Mouse (Mus musculus) midbrain, embryonic 16.5 days (tissue): ENCODE results near the gene Tmem30c. TPM values are rescaled to one million over a fixed set of nuclear protein-coding genes. Genes with fewer than 3 reads are reported as not detected.

Source experiments
- ATAC-seq: fragments of 200-750 bp; cut with Nextera tagmentation; 2 replicates; pipeline ENCODE4 v1.8.0; 2017; ENCODE audit warnings: moderate TSS enrichment
- H3K27ac ChIP-seq: fragments of 300-500 bp; sonication (generic); 2 replicates; pipeline ENCODE4 v1.5.1; 2014; ENCODE audit warnings: mild to moderate bottlenecking, low read length, mixed read lengths
- H3K27me3 ChIP-seq: fragments of 300-500 bp; sonication (generic); 2 replicates; pipeline ENCODE4 v1.6.1; 2014; ENCODE audit warnings: low read depth, low read length, mixed read lengths; ENCODE audit not compliant: control insufficient read depth, insufficient read depth
- H3K36me3 ChIP-seq: fragments of 300-500 bp; sonication (generic); 2 replicates; pipeline ENCODE4 v1.6.1; 2014; ENCODE audit warnings: mild to moderate bottlenecking, low read length, moderate library complexity, mixed read lengths; ENCODE audit not compliant: control insufficient read depth, insufficient read depth
- H3K4me1 ChIP-seq: fragments of 300-500 bp; sonication (generic); 2 replicates; pipeline ENCODE4 v1.6.1; 2014; ENCODE audit warnings: mild to moderate bottlenecking, low read length, mixed read lengths; ENCODE audit not compliant: control insufficient read depth, insufficient read depth
- H3K4me2 ChIP-seq: fragments of 300-500 bp; sonication (generic); 2 replicates; pipeline ENCODE4 v1.6.1; 2014; ENCODE audit warnings: mild to moderate bottlenecking, low read length, mixed read lengths
- H3K4me3 ChIP-seq: fragments of 300-500 bp; sonication (generic); 2 replicates; pipeline ENCODE4 v1.5.1; 2014; ENCODE audit warnings: low read depth, mild to moderate bottlenecking, low read length, moderate library complexity, mixed read lengths
- H3K9ac ChIP-seq: fragments of 300-500 bp; sonication (generic); 2 replicates; pipeline ENCODE4 v1.6.1; 2014; ENCODE audit warnings: low read depth, low read length, mixed read lengths
- H3K9me3 ChIP-seq: fragments of 300-500 bp; sonication (generic); replicated peaks from 2 replicates; pipeline ENCODE4 v1.6.1; 2014; ENCODE audit warnings: mild to moderate bottlenecking, low read length, mixed read lengths; ENCODE audit not compliant: control insufficient read depth, poor library complexity, severe bottlenecking
- WGBS: fragments of 180-500 bp; shearing (Covaris S2); extraction: QIAGEN DNeasy Blood & Tissue Kit; methylation state at CpG from one replicate; pipeline ENCODE4 v1.1.7; 2014; 5-methylcytosine and 5-hydroxymethylcytosine counted together
- polyA plus RNA-seq: library from polyadenylated mRNA; unstranded; fragments of >200 nt; fragmentation: Nextera tagmentation; extraction: Ambion mirVana; gene quantifications from 2 replicates; pipeline ENCODE4 v1.2.1, GENCODE M21; 2015

Gene Tmem30c
- polyA plus RNA-seq, 1 experiment from 2014 or later, result 0.63 TPM

- no peak overlapping the region for H3K4me3 ChIP-seq
- no peaks in the 10 kb centered on the region for H3K4me1 ChIP-seq
- no peaks in the 10 kb centered on the region for H3K9me3 ChIP-seq
- no peak overlapping the region for H3K27ac ChIP-seq
- no peaks in the 10 kb centered on the region for H3K27me3 ChIP-seq
- no peaks in the 10 kb centered on the region for H3K36me3 ChIP-seq
- no peak overlapping the region for H3K9ac ChIP-seq
- no peak overlapping the region for H3K4me2 ChIP-seq
- WGBS, result 91% methylated on average over 10 of the region's 12 CpGs
- ATAC-seq, result no peak
Measured at GRCm38 (mm10) chr16:57278976-57279626, 13.6 kb downstream of the Tmem30c start.

- ATAC-seq, result no peak
- H3K4me2 ChIP-seq, result no peak overlapping the region
- no peaks in the 10 kb centered on the region for H3K36me3 ChIP-seq
Measured at GRCm38 (mm10) chr16:57269751-57270150, 22.9 kb downstream of the Tmem30c start.

GRCm38 (mm10) chr16:57268058-57268841, 24.4 kb downstream of the Tmem30c start:
- H3K4me2 ChIP-seq, result no peak overlapping the region
- 89% methylated on average over 14 of the region's 14 CpGs for WGBS
- H3K4me1 ChIP-seq, result no peaks in the 10 kb centered on the region
- no peak overlapping the region for H3K9ac ChIP-seq
- no peaks in the 10 kb centered on the region; the same call in 1 of the 2 replicates for H3K9me3 ChIP-seq
- H3K27me3 ChIP-seq, result no peaks in the 10 kb centered on the region
- H3K36me3 ChIP-seq, result no peaks in the 10 kb centered on the region
- no peak for ATAC-seq
- H3K4me3 ChIP-seq, result no peak overlapping the region
- H3K27ac ChIP-seq, result no peak overlapping the region

More at GRCm38 (mm10) chr16:57269751-57270150, 22.9 kb downstream of the Tmem30c start:
- H3K9me3 ChIP-seq, result no peaks in the 10 kb centered on the region; the same call in 1 of the 2 replicates
- no peaks in the 10 kb centered on the region for H3K4me1 ChIP-seq
- H3K27me3 ChIP-seq, result no peaks in the 10 kb centered on the region
- H3K4me3 ChIP-seq, result no peak overlapping the region
- WGBS, result 89% methylated on average over 13 of the region's 13 CpGs
- no peak overlapping the region for H3K27ac ChIP-seq
- H3K9ac ChIP-seq, result no peak overlapping the region

- Histone ChIP-seq H3K4me1 (no peaks in the 10 kb centered on the region), H3K4me2 (no peak overlapping the region), H3K9ac (no peak overlapping the region), H3K27ac (no peak overlapping the region), H3K4me3 (no peak overlapping the region), H3K9me3 (no peaks in the 10 kb centered on the region; the same call in 1 of the 2 replicates), H3K27me3 (no peaks in the 10 kb centered on the region), H3K36me3 (no peaks in the 10 kb centered on the region)
- 21% methylated on average over 1 of the region's 1 CpGs for WGBS
- ATAC-seq, result no peak
Measured at GRCm38 (mm10) chr16:57267068-57267467, 25.6 kb downstream of the Tmem30c start.

- 81% methylated on average over 10 of the region's 10 CpGs for WGBS
- Histone ChIP-seq H3K27me3 (no peaks in the 10 kb centered on the region), H3K9me3 (no peaks in the 10 kb centered on the region; the same call in 1 of the 2 replicates), H3K4me1 (no peaks in the 10 kb centered on the region), H3K36me3 (no peaks in the 10 kb centered on the region), H3K9ac (no peak overlapping the region), H3K27ac (no peak overlapping the region), H3K4me3 (no peak overlapping the region), H3K4me2 (no peak overlapping the region)
- no peak for ATAC-seq
Measured at GRCm38 (mm10) chr16:57260152-57260551, 32.5 kb downstream of the Tmem30c start.

- Histone ChIP-seq H3K27me3 (no peaks in the 10 kb centered on the region), H3K9me3 (no peaks in the 10 kb centered on the region; the same call in 1 of the 2 replicates), H3K4me2 (no peak overlapping the region), H3K4me3 (no peak overlapping the region), H3K36me3 (no peaks in the 10 kb centered on the region), H3K9ac (no peak overlapping the region), H3K27ac (no peak overlapping the region), H3K4me1 (no peaks in the 10 kb centered on the region)
- 88% methylated on average over 13 of the region's 13 CpGs for WGBS
- no peak for ATAC-seq
Measured at GRCm38 (mm10) chr16:57259356-57260083, 33.1 kb downstream of the Tmem30c start.

GRCm38 (mm10) chr16:57251589-57252421, 40.9 kb downstream of the Tmem30c start:
- Histone ChIP-seq H3K4me3 (no peak overlapping the region), H3K4me2 (no peak overlapping the region), H3K27ac (no peak overlapping the region), H3K4me1 (no peaks in the 10 kb centered on the region), H3K27me3 (no peaks in the 10 kb centered on the region), H3K36me3 (no peaks in the 10 kb centered on the region), H3K9ac (no peak overlapping the region), H3K9me3 (no peaks in the 10 kb centered on the region)
- WGBS, result 40% methylated on average over 7 of the region's 7 CpGs
- ATAC-seq, result no peak

GRCm38 (mm10) chr16:57250991-57251390, 41.7 kb downstream of the Tmem30c start:
- ATAC-seq, result no peak
- Histone ChIP-seq H3K27me3 (no peaks in the 10 kb centered on the region), H3K4me3 (no peak overlapping the region), H3K4me1 (no peaks in the 10 kb centered on the region), H3K27ac (no peak overlapping the region), H3K9me3 (no peaks in the 10 kb centered on the region), H3K36me3 (no peaks in the 10 kb centered on the region), H3K9ac (no peak overlapping the region), H3K4me2 (no peak overlapping the region)
- WGBS, result 87% methylated on average over 4 of the region's 4 CpGs
